Mouse (Mus musculus): ENCODE results near the gene Zfp189.

Zfp189 gene

DNA sequence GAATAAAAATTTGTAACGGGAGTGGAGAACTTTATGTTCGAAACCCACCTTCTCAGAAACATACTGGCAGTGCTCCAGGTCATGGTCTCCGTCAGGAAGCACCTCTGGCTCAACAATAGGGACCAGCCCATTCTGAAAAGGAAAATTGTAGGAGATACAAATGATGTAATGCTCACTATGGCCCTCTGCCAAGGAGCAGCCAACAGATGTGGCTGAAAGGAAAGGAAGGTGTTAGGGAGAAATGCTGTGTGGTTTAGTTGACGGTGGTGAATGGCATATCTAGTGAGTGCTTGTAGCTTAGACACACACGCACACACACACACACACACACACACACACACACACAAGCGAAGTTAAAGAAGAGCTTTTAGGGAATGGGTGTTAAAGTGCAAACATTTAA is 18.7 kb downstream of the Zfp189 start:
- no peak for DNase-seq

DNA sequence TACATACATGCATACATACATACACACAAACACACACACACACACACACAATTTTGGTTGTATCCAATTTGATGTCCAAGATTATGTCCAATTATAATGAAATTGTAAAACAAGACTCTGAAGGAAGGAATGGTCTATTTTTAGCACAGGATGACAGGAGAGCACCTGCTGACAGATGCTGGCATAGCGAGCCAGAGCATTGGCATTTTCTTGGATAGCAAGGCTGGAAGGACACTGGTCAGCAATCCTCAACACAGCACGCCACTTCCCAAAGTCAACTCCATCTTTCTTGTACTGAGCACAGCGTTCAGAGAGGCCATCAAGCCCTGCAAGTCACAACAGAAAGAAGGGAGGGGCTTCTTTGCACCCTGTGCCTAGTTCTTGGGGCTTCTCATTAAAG is 20.0 kb downstream of the Zfp189 start:
- no peak for DNase-seq

DNA sequence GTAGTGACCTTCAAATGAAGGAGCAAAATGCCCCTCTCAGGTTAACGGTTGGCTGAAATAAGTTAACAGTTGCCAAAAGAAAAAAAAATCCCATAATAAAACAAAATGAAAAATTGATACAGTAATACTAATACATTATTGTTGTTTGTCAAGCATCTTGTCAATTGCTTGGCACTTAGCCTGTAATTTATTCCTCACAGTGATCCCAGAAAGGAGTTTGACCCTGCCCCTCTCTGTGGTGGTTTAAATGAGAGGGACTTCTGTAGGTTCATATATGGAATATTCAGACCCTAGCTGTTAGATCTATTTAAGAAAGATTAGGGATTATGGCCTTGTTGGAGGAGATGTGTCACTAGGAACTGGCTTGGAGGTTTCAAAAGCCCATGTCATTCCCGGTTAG is 25.1 kb downstream of the Zfp189 start:
- DNase-seq = no peak

DNA sequence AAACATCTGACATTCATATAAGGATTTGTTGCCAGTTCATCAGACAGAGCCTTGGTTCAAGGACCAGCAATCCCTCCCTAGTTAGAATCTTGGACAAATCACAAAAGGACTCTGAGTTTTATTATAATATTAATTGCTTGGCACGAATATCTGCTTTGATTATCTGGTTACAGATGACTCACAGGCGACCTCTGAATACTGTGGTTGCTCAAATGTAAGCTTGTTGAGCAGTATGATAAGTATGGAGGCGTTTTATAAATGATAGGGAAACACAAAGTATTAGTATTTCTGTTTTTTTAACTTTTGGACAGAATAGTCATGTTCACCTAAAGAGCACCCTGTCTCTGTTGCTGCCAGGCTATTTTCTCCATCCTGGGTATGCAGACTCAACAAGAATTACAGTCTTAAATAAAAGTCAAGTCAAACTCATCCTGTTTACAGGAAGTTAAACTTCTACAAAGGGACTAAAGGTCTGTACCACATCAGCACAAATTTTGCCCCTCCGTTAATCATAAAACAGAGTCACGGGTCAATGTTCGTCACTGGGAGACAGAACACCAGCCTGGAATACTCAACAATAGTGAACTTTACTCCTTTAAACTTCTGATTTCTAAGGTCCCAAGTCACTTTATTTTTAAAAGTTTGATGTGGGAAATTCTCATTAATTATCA is 26.0 kb downstream of the Zfp189 start:
- no peak for DNase-seq

DNA sequence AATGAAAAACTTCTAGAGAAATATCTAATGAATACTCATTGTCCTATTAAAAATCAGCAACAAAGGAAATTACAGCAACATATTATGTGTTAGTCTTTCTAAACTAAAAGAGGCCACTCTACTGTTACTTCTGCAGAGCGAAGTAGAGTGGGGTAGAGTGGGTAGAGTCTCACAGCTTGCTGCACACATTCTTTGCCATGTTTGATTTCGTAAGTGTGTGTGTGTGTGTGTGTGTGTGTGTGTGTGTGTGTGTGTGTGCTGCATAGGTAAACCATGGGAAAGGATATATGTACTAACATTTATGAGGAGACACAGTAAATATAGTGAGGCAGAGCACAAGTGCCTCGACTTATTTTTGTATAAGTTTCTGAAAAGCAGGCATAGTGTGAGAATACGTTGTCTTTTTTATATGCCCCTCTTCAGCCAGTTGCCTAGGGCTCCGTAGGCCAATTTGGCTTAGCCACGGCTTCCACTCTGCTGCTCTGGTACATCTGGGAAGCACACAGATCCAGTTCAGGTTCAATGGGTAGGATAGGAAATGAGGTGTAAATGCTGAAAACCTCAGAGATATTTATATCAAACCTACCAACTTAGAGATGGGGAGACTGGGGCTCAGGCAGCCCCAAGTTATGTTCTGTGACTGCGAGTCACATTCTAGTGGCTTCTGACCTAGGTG is 26.7 kb downstream of the Zfp189 start:
- no peak for DNase-seq

DNA sequence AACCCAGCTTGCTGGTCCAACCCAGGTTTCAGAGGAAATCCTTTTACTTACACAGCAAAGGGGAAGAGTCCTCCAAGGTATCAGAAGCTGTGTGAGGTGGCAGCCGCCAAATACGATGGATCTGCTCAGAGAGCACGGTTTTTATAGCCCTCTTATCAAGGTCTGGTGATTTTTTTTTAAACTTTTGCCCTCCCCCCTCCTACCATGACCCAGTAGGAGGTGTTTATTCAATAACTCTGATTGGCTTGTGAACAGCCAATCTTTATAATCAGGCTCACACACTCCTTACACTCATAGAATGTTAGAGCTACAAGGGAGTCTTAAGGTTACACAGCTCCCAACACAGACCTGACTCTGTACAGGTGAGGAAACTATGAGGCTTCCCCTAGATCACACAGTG is 28.4 kb downstream of the Zfp189 start, which contains the start of gene Aldob:
Gene Aldob (minus strand): TSS at position 164 of the 400 bp plus-strand sequence.
- no peak for DNase-seq

DNA sequence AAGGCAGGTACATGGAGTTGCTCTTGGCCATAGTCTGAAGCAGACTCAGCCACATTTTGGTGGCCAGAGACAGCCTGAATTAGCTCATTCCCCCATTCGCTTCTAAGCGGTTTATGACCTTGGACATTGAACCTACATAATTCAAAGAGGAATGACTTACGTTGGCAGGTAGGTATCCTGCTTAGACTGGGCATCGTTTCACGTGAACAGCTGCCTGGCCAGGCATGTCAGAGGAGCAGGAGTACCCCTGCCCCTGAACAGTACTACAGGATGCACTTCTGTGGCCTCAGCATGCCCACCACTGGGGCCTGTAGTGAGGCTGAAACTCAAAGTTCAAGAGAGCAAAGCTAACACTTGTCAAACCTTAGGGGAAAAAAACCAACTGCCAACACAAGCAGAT is 32.4 kb downstream of the Zfp189 start:
- DNase-seq = no peak

DNA sequence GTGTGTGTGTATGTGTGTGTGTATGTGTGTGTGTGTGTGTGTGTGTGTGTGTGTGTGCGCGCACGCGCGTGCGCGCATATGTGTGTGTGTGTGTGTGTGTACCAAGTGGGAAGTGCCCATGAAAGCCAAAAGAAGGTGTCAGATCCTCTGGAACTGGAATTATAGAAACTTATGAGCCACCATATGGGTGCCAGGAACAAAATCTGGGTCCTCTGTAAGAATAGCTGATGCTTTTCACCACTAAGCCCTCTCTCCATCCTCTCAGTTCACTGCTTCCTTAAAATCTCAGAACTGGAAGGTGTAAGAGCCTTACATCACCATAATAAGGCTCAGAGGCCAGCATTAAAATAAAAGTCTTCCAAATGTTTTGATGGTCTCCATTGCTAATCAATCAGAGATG is 36.4 kb downstream of the Zfp189 start:
- DNase-seq = no peak

DNA sequence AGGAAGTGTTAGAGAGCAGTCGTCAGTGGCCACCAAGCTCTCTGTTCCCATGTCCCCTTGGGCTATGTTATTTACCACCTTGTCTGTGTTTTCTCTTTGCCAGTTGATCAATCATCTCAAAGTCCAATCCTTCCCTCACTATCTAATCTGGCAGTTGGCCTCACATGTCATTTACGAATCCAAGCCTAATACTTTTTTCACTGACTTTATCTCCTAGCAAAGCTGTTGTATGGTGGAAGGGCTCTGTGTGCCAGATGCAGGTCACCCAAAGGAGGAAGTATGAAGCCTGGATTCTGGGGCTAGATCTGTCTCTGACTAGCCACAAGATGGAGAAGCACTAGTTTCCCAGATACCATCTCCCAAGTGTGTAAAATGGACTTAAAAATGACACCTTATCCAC is 37.2 kb downstream of the Zfp189 start:
- DNase-seq = no peak

DNA sequence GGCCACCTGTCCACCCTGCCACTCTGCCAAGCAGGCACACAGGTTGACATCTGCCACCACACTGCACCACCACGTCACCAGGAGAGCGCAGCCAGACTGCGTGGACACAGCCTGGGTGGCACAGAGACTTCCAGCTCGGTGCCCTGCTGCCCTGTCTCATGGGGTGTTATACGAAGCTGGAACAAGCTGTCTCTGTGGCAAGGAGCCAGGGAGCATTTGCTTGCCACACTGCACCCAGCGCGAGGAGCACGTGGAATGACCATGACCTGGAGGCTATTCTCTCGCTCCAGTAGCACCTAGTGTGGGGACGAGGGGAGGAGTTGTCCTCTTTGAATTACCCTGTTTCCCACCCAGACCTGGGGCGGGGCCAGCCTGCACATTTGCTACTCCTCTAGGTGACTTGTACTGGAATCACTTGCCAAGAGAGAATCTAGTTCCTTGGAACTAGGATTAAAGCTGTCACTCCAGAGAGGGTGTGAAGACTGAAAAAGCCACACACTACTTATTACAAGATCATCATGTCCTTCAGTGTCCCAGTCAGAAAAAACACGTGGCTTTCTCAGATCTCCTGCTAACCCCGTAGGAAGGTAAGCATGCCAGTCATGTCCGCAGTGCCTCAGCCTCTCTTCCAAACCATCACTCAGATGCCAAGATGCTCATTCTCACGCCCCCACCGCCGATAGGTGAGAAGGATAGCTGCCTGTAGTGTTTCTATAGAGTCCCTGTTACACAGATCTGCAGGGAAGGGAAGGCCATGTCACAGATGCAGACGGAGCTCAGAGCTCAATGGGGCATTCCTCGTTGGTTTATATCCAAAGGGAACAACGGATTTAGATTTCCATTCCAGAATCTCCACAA is 39.2 kb downstream of the Zfp189 start:
- DNase-seq = peak; percentile 79 to 83

DNA sequence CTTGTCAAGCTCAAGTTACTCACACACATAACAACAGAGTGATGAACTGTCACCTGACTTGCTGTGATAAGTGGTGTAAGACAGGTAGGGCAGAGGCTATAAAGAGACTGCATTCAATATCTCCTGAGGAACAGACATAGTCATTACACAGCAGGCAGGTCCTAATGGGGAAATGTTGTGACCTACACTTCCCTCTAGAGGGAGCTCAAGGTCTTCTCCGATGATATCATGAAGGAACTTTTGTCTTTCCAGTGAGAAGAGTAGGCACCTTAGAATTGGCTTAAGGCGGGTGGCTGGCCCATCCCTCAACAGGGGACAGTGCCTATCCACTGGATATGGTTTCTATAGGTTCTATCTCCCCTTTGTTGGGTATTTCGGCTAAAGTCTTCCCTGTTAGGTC is 46.6 kb downstream of the Zfp189 start:
- peak; percentile 72 to 74 for DNase-seq

DNA sequence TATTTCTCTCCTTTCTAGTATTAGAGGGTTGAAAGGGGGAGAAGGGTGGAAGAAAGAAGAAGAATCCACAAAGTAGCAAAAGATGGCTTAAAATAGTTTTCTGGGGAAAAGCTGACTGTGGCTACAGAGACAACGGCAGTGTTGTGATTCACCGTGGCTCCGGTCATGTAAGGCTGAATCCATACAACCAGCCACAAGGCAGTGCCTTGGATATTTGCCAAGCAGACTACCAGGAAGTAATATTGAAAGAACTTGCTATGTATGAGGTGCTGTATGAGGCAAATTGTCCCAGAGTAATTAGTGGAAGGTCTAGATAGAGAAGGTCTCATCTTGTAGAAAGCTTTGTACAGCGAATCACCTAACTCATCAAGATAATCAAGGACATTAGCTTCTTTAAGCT is 51.2 kb downstream of the Zfp189 start:
- DNase-seq = no peak
